Mouse (Mus musculus): ENCODE results near the gene Gng12. TPM values are rescaled to one million over a fixed set of nuclear protein-coding genes. Genes with fewer than 3 reads are reported as not detected.

Gene Gng12
- polyA plus RNA-seq, 1 experiment, result 29.8 TPM

GRCm38 (mm10) chr6:66913355-66913754, 17.2 kb downstream of the Gng12 start:
- DNase-seq, result no peak
- TF ChIP-seq CTCF (IDR thresholded peaks at IDR 0.05; ENCODE audit: insufficient read depth, low read length) (no peak), POLR2A (IDR thresholded peaks at IDR 0.05; ENCODE audit: borderline replicate concordance, extremely low read depth, low read depth, low read length) (no peak)
- 79% methylated on average over 1 of the region's 1 CpGs for WGBS
- no peak overlapping the region for H3K4me3 ChIP-seq (replicated peaks; ENCODE audit: extremely low read depth, low read depth, low read length)
- H3K4me1 ChIP-seq (ENCODE audit: control insufficient read depth, insufficient read depth, low read length), result peaks cover 16% of the 10 kb centered on the region

- no peak for DNase-seq
- TF ChIP-seq POLR2A (IDR thresholded peaks at IDR 0.05; ENCODE audit: borderline replicate concordance, extremely low read depth, low read depth, low read length) (no peak), CTCF (IDR thresholded peaks at IDR 0.05; ENCODE audit: insufficient read depth, low read length) (no peak)
Measured at GRCm38 (mm10) chr6:66915592-66915991, 19.4 kb downstream of the Gng12 start.

GRCm38 (mm10) chr6:66917032-66917431, 20.8 kb downstream of the Gng12 start:
- WGBS, result 85% methylated on average over 7 of the region's 7 CpGs
- Histone ChIP-seq H3K4me1 (ENCODE audit: control insufficient read depth, insufficient read depth, low read length) (peaks cover 6% of the 10 kb centered on the region), H3K4me3 (replicated peaks; ENCODE audit: extremely low read depth, low read depth, low read length) (no peak overlapping the region)
- DNase-seq, result no peak
- TF ChIP-seq CTCF (IDR thresholded peaks at IDR 0.05; ENCODE audit: insufficient read depth, low read length) (no peak), POLR2A (IDR thresholded peaks at IDR 0.05; ENCODE audit: borderline replicate concordance, extremely low read depth, low read depth, low read length) (no peak)

More at GRCm38 (mm10) chr6:66915592-66915991, 19.4 kb downstream of the Gng12 start:
- 94% methylated on average over 2 of the region's 2 CpGs for WGBS
- peaks cover 8% of the 10 kb centered on the region for H3K4me1 ChIP-seq (ENCODE audit: control insufficient read depth, insufficient read depth, low read length)
- no peak overlapping the region for H3K4me3 ChIP-seq (replicated peaks; ENCODE audit: extremely low read depth, low read depth, low read length)

GRCm38 (mm10) chr6:66920786-66921185, 24.6 kb downstream of the Gng12 start:
- 77% methylated on average over 4 of the region's 4 CpGs for WGBS
- Histone ChIP-seq H3K4me3 (replicated peaks; ENCODE audit: extremely low read depth, low read depth, low read length) (no peak overlapping the region), H3K4me1 (ENCODE audit: control insufficient read depth, insufficient read depth, low read length) (peaks cover 8% of the 10 kb centered on the region)
- DNase-seq, result no peak
- TF ChIP-seq POLR2A (IDR thresholded peaks at IDR 0.05; ENCODE audit: borderline replicate concordance, extremely low read depth, low read depth, low read length), result no peak
- no peak for TF ChIP-seq CTCF (IDR thresholded peaks at IDR 0.05; ENCODE audit: insufficient read depth, low read length)

- Histone ChIP-seq H3K4me1 (ENCODE audit: control insufficient read depth, insufficient read depth, low read length) (peaks cover 8% of the 10 kb centered on the region), H3K4me3 (replicated peaks; ENCODE audit: extremely low read depth, low read depth, low read length) (no peak overlapping the region)
- 76% methylated on average over 4 of the region's 4 CpGs for WGBS
- TF ChIP-seq POLR2A (IDR thresholded peaks at IDR 0.05; ENCODE audit: borderline replicate concordance, extremely low read depth, low read depth, low read length) (no peak), CTCF (IDR thresholded peaks at IDR 0.05; ENCODE audit: insufficient read depth, low read length) (no peak)
- no peak for DNase-seq
Measured at GRCm38 (mm10) chr6:66921755-66922154, 25.6 kb downstream of the Gng12 start.

- TF ChIP-seq CTCF (IDR thresholded peaks at IDR 0.05; ENCODE audit: insufficient read depth, low read length) (no peak), POLR2A (IDR thresholded peaks at IDR 0.05; ENCODE audit: borderline replicate concordance, extremely low read depth, low read depth, low read length) (no peak)
- DNase-seq, result no peak
- 76% methylated on average over 7 of the region's 7 CpGs for WGBS
- Histone ChIP-seq H3K4me1 (ENCODE audit: control insufficient read depth, insufficient read depth, low read length) (peaks cover 9% of the 10 kb centered on the region), H3K4me3 (replicated peaks; ENCODE audit: extremely low read depth, low read depth, low read length) (no peak overlapping the region)
Measured at GRCm38 (mm10) chr6:66922501-66922900, 26.3 kb downstream of the Gng12 start.

- 89% methylated on average over 4 of the region's 4 CpGs for WGBS
- TF ChIP-seq CTCF (IDR thresholded peaks at IDR 0.05; ENCODE audit: insufficient read depth, low read length) (no peak), POLR2A (IDR thresholded peaks at IDR 0.05; ENCODE audit: borderline replicate concordance, extremely low read depth, low read depth, low read length) (no peak)
- peaks cover 11% of the 10 kb centered on the region for H3K4me1 ChIP-seq (ENCODE audit: control insufficient read depth, insufficient read depth, low read length)
Measured at GRCm38 (mm10) chr6:66923851-66924250, 27.7 kb downstream of the Gng12 start.

GRCm38 (mm10) chr6:66924315-66924965, 28.2 kb downstream of the Gng12 start:
- DNase-seq, result no peak
- Histone ChIP-seq H3K4me1 (ENCODE audit: control insufficient read depth, insufficient read depth, low read length) (peaks cover 13% of the 10 kb centered on the region), H3K4me3 (replicated peaks; ENCODE audit: extremely low read depth, low read depth, low read length) (no peak overlapping the region)
- WGBS, result 77% methylated on average over 7 of the region's 7 CpGs
- no peak for TF ChIP-seq POLR2A (IDR thresholded peaks at IDR 0.05; ENCODE audit: borderline replicate concordance, extremely low read depth, low read depth, low read length)
- TF ChIP-seq CTCF (IDR thresholded peaks at IDR 0.05; ENCODE audit: insufficient read depth, low read length), result no peak

More at GRCm38 (mm10) chr6:66923851-66924250, 27.7 kb downstream of the Gng12 start:
- no peak for DNase-seq
- no peak overlapping the region for H3K4me3 ChIP-seq (replicated peaks; ENCODE audit: extremely low read depth, low read depth, low read length)

- Histone ChIP-seq H3K4me3 (replicated peaks; ENCODE audit: extremely low read depth, low read depth, low read length) (no peak overlapping the region), H3K4me1 (ENCODE audit: control insufficient read depth, insufficient read depth, low read length) (peaks cover 13% of the 10 kb centered on the region)
- no peak for DNase-seq
- 58% methylated on average over 4 of the region's 4 CpGs for WGBS
- TF ChIP-seq CTCF (IDR thresholded peaks at IDR 0.05; ENCODE audit: insufficient read depth, low read length) (no peak), POLR2A (IDR thresholded peaks at IDR 0.05; ENCODE audit: borderline replicate concordance, extremely low read depth, low read depth, low read length) (no peak)
Measured at GRCm38 (mm10) chr6:66926269-66926668, 30.1 kb downstream of the Gng12 start.

- TF ChIP-seq CTCF (IDR thresholded peaks at IDR 0.05; ENCODE audit: insufficient read depth, low read length) (no peak), POLR2A (IDR thresholded peaks at IDR 0.05; ENCODE audit: borderline replicate concordance, extremely low read depth, low read depth, low read length) (no peak)
- whole genome bisulfite sequencing, result 52% methylated on average over 2 of the region's 2 CpGs
Measured at GRCm38 (mm10) chr6:66928972-66929645, 32.9 kb downstream of the Gng12 start.

More at GRCm38 (mm10) chr6:66928972-66929645, 32.9 kb downstream of the Gng12 start:
- no peak for DNase-seq
- Histone ChIP-seq H3K4me3 (replicated peaks; ENCODE audit: extremely low read depth, low read depth, low read length) (no peak overlapping the region), H3K4me1 (ENCODE audit: control insufficient read depth, insufficient read depth, low read length) (peaks cover 5% of the 10 kb centered on the region)

All from lung, adult 2 months (tissue).